Mouse (Mus musculus) neutrophil, adult 5-6 weeks (primary cell): ENCODE results near the gene 2610002M06Rik. TPM values are rescaled to one million over a fixed set of nuclear protein-coding genes. Genes with fewer than 3 reads are reported as not detected.

Experiments
- ATAC-seq: fragments of 151-379, 151-347 bp; 2 replicates; pipeline ENCODE4 v1.8.0; 2017; ENCODE audit warnings: mild to moderate bottlenecking, moderate TSS enrichment; ENCODE audit not compliant: insufficient number of reproducible peaks, poor library complexity, low FRiP score, severe bottlenecking; ENCODE audit errors: extremely low read depth
- total RNA-seq: library from RNA; stranded (forward); fragments of 200-1000 nt; gene quantifications from 2 replicates; pipeline ENCODE4 v1.2.3, GENCODE M21; 2017

The 2610002M06Rik gene
- total RNA-seq, result 9.8 and 12.2 TPM in 2 replicates

DNA sequence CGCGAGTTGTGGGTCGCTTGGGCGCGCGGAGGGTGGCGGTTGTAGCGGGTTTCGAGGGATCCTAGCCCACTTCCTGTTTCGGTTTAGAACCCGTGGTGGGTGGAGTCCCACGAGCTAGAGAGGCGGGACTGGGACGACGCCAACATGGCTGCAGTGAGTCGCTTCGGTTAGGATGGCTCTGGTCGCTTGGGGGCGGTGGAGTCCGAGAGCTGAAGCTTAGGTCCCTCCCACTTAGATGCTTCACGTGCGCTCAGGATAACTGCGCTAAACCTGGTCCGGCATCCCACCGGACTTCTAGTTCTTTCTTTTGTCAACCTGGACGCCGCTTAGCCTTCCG is at the start of gene 2610002M06Rik:
2610002M06Rik (minus strand) TSS at position 117 of the 337 bp plus-strand sequence.
- peak; percentile 100 for ATAC-seq

- ATAC-seq, result no peak
Measured at GRCm38 (mm10) chrX:107858165-107858564, 42.0 kb upstream of the 2610002M06Rik start.

DNA sequence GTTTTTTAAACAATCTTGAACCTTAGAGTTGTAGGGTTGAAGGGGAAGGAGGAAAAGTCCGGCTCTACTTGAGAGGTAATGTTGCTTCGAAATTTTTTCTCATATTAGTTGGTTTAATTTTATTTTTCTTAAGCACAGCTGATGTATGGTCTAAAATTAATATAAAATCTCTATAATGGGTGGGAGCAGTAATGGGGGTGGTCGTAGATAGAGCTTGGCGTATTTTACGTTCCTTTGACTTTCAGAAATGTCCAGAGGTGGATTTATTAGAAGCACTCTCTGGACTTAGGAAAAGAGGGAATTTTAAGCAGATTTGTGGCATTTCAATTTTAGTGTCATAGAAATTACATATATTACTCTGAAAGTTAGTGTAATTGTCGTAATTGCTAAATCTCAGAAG is 592 bp upstream of the 2610002M06Rik start:
- no peak for ATAC-seq

DNA sequence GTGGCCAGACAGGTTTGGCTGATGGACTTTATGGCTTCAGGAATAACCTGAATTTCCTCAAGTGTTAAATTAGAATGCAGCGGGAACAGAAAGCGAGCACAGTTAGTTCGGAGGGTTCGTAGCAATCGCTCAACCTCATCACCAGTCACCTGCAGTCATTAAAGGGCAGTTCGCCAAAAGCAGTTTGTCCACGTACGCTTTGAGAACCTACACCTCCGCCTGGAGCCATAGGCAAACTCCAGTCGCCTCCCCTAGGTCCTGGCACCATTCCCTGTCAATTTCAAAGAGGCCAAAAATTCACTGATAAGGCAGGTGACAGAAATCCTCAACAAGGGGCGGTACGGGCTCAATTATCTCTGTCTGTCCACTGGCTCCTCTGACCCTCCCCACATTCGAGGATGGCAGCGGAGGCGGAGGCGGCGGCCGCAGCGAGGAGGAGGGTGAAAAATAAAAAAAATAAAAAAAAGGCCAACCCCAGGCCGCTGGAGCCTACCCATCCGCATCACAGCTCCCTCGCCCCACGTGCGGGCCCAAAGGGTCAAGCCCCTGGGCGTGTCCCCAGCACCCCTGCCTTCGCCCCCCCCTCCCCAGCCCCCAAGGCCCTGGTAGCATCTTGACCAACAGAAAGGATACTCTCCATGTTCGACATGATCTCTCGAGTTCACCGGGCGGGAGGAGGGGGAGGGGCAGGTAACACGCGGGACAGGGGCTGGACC is 474 bp downstream of the 2610002M06Rik start:
- ATAC-seq, result no peak; the same call in 1 of the 2 replicates

DNA sequence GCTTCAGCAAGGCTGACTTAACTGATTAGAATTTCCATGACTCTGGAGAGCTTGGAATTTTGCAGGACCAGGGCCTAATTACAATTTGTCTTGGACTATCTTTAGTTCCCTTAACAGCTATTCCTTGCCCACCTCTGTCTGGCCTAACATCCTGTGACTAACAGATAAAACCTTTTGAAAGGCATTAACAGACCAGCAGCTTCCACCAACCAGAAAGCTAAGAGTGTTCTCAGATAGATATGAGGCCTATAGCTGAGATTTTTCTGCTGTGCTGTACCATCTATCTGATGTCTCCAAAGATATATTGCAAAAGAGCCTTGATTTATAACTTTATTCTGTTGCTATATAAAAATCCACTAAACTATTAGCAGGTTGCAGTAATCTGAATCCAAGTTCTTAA is 4.0 kb downstream of the 2610002M06Rik start:
- no peak for ATAC-seq

GRCm38 (mm10) chrX:107796919-107797318 is 19.2 kb downstream of the 2610002M06Rik start:
- ATAC-seq, result no peak

- ATAC-seq, result no peak
Measured at GRCm38 (mm10) chrX:107795785-107796184, 20.3 kb downstream of the 2610002M06Rik start.

DNA sequence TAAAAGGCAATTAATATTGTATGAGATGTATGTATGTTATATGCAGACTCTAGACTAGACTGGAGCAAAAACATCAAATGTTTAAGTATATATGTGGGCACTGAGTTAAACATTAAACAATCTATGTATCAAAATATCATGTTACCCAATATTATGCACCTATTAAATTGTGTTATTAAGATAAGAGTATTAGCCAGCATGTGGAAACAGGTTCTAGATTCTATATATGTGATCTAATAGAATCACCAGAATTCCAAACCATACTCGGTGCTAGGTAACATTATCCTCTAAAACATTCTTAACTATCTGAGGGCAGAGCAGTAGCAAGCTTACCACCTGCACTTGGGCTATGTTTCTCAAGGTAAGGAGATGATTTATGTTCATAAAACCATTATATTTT is 23.8 kb downstream of the 2610002M06Rik start, which contains the start of gene Tent5d:
Tent5d (plus strand) TSS at position 301 of the 400 bp plus-strand sequence.
- no peak for ATAC-seq

DNA sequence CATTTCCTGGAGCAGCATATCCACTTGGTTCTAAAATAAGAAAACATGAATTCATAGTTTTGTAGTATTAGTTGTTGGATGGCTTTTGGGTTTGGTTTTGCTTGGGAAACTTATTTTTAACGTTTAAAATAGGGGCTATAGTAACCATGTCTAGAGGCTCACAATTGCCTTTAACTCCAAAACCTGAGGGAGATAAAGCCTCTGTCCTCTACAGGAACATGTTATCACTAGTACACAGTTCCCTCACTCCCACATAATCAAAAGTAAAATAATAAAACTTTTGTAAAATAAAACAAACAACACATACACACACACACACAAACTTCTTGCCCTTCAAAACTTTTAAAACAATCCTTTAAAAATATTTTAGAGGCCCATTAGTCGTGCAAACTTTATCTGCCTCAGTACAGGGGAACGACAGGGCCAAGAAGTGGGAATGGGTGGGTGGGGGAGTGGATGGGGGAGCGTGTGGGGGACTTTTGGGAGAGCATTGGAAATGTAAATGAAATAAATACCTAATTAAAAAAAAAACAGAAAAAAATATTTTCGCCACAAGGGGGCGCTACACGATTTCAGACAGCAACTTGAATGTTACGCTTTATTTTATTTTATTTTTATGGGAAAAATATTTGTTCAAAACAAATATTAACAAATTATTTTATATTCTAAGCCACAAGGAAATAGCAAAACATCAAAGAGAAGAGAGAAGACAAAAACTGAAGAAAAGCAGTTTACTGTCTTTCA is 25.2 kb downstream of the 2610002M06Rik start:
- ATAC-seq, result no peak

DNA sequence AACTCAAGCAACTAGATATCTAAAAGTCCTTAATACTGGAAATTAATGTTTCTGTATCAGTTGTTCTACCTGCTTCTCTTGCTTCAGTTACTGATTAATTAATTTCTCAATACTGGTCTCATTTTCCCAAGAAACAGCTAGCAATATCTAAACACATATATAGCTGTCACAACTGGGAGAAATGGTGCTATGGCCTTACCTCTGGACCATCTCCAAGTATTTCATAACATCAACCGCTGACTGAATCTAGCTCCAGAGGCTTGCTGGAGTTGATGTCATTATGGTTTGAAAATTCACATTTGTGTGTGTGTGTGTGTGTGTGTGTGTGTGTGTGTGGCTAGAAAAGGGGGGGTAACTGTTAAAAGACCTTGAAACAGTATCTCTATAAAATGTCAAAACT is 26.0 kb downstream of the 2610002M06Rik start:
- no peak for ATAC-seq

- no peak for ATAC-seq
Measured at GRCm38 (mm10) chrX:107767896-107768295, 48.2 kb downstream of the 2610002M06Rik start.

Other genes with a start within 250 kb of the 2610002M06Rik start
- gene Tbx22, start 148.4 kb downstream of the 2610002M06Rik start, total RNA-seq, result not detected in 2 replicates
- not detected in 2 replicates for gene Tent5d, start 23.7 kb downstream of the 2610002M06Rik start, total RNA-seq
- gene Gm732, start 132.1 kb upstream of the 2610002M06Rik start, total RNA-seq, result not detected in 2 replicates